Mouse (Mus musculus) brain, adult 2 months (tissue): ENCODE measurements around the gene Tube1.
"Not testable (repeated sequence)": the region's sequence is repeated elsewhere in the genome, so short reads cannot be mapped to it uniquely, and the experiment has no call there.

Experiments
- DNase-seq: peaks from one replicate; pipeline ENCODE4 v3.0.0; 2011; ENCODE audit warnings: low read depth, low spot score

Gene Tube1

DNA sequence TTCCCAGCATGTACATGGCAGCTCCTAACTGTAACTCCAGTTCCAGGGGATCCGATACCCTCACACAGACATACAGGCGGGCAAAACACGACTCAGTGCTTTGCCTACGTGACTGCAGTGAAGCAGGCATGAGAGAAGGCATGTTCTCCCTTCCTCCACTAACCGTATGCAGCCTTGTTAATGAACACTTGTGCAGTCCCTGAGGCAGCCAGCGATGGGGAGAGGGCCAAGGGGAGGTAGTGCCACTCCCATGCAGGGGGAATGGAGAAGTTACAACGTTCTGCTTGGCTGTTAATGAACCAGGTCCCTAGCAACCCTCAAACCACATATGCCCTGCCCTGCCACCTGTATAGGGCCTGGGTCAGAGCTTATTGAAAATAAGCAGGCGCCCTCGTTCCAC is 35.9 kb downstream of the Tube1 start:
- no peak for DNase-seq

DNA sequence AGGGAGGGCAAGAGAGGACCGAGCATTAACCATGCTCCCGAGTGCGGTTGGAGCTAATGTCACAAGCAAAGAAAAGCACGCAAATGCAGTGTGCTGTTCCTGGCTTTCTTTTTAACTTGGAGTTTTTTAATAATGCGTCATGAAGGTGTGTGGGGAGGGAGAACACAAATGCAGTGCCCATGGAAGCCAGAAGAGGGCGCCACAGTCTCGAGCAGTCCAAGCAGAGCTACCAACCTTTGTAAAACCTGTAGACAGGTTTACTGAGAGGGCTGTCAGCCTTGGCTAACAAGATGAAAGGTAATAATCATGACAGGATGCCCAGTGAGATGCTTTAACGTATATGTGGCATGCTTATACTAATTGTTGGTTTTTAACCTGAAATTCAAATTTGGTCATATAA is 36.4 kb downstream of the Tube1 start:
- DNase-seq = peak; percentile 88

- no peak for DNase-seq
Measured at GRCm38 (mm10) chr10:39170706-39171105, 36.9 kb downstream of the Tube1 start.

GRCm38 (mm10) chr10:39171134-39171533 is 37.4 kb downstream of the Tube1 start:
- peak; percentile 97 for DNase-seq

GRCm38 (mm10) chr10:39171603-39172539 is 38.1 kb downstream of the Tube1 start:
- DNase-seq = peak; percentile 98

GRCm38 (mm10) chr10:39172540-39172931 is 38.8 kb downstream of the Tube1 start:
- DNase-seq = no peak

- DNase-seq = no peak
Measured at GRCm38 (mm10) chr10:39173077-39173476, 39.3 kb downstream of the Tube1 start.

DNA sequence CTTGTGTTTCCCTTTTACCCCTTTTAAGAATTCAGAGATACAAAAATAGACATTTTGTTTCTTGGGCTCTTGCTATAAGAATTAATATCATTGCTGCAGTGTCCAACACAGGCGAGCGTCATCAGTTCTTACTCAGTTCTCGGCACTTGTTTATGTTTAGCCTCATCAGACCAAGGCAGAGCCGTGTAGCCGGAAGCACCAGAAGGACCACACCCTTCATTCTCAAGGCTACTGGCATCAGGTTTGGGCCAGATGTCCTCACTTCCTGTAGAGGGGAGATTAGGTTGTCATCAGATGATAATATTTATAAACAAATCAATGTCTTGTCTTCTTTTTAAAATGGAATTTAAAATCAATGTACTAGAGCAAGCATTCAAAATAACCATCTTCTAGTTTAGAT is 43.2 kb downstream of the Tube1 start:
- DNase-seq = no peak

DNA sequence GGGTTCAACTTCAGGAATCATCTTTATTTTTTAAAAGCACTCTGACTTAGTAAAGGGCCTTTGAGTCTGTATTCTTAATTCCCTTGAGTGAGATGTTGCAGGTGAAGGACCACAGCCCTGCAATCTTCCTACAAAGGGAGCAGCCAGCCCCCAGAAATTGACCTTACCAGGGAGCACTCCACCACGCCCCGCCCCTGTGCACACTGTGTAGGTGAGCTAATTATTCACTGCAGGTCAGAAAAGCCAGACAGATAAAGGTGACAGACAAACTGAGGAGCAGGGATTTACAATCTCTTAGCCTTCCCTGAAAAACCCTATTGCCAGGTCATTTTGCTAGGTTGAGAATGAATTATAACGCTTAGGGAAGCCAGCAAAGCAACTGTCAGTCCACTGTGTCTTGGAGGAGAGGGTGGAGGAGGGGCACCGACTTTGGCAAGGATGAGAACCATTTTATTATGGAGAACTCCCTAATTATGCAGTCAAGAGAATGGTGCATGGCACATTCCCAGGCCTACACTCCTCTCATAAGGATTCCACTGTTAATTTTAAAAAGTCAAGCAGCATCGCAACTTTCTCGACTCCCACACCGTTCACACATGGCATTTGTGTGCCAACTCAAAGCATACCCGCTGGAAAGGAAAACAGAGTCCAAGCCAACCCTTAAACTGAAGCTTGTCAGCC is 51.2 kb downstream of the Tube1 start:
- DNase-seq = peak; percentile 80

DNA sequence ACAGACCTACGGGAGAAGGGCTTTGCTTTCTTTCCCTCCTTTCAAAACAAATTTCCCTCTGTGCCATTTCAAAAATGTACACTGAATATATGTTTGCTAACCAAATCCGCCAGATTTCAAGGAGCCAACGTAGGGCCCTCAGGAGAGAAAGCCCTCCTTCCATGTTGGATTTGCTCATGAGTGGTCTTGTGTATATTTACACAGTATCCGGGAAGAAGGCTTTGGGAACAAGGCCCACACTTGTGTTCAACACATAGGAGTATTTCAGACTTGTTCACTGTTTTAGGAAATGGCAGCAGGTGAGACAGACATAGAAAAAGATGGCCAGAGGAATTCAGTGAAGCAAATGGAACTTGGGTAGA is 51.8 kb downstream of the Tube1 start:
- no peak for DNase-seq

- DNase-seq = no peak
Measured at GRCm38 (mm10) chr10:39192673-39193072, 58.9 kb downstream of the Tube1 start.

- not testable (repeated sequence) for DNase-seq
Measured at GRCm38 (mm10) chr10:39198216-39198615, 64.4 kb downstream of the Tube1 start.
